Mouse (Mus musculus) B cell, adult (primary cell): ENCODE measurements around the gene Psrc1. TPM values are rescaled to one million over a fixed set of nuclear protein-coding genes. Genes with fewer than 3 reads are reported as not detected.

ENCODE experiments used
- total RNA-seq: library from RNA; stranded (reverse); gene quantifications from 4 replicates; pipeline ENCODE4 v1.2.4, GENCODE M21; 2023; ENCODE audit not compliant: inconsistent age

The Psrc1 gene
- total RNA-seq = 0.74 to 1.4 TPM (median 1.0 TPM) in 4 replicates

DNA sequence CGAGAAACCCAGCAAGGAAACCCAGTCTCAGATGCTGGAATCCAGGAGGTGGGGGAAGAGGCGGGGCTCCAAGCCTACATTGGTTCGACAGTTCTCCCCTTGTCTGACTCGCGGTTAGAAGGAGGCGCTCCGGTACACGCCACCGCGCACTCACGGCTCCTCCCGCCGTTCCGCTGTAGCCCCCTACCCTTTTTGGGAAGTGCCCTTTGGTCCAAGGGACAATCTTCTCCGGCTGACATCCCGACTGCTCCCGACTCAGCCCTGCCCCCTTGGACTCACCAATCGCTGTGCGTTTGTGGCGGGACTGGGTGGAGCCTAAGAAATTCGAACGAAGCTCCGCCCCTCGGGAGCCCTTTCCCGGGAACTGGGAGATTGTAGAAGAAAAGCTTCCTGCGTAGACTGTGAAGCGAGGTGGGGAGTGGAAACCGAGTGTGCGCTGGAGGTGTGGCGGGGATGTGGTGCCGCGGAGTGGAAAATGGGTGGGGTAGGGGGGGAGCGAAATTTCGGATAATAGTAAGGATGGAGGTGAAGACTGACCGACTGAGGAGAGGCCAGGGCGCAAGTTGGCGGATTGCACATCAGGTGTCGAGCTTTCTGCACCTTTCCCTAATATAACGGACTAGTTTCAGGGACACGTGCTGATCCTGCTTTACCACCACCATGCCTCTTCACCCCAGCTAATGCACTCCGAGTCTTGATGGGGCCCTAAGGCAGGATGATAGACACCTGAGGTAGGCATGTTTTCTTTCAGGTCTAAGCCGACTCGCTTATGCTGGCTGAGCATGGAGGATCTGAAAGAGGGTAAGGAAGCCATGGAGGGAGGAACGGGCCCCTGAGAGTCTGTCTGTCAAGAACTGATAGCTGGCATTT is at the start of gene Psrc1:
Psrc1 (plus strand) TSS at position 355 of the 870 bp plus-strand sequence.

DNA sequence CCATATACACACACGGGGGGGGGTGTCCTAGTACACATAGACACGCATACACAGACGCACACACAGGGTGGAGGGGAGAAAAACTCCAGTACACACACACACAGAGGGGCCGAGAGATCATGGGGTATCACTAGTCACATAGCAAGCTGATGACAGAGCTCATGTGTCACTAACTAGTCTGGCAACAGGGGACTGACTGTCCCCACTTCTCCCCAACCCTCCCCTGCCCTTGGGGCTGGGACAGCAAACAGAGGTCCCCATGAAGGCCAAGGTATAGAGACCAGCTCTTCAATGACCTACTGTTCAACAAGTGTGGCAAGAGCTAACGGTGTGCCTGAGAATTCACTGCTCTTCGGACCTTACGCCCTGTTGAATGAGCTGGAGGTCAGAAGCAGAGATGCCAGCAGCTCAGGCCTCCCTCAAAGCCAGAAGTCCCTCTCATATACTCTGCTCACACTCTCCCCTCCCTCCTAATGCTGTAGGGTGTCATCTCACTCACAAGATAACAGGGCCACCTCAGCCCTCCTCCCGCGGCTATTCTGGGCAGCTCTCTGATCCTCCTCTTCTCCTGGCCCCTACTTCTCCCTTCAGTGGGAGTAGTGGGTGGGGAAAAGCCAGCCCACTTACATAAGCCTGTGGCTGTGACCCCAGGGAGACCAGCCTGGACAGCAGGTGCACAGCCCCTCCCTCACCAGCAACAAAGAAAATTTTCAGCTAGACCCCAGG is 19.2 kb upstream of the Psrc1 start, which contains the start of gene Mybphl:
Mybphl (plus strand) TSS at position 642 of the 726 bp plus-strand sequence.

DNA sequence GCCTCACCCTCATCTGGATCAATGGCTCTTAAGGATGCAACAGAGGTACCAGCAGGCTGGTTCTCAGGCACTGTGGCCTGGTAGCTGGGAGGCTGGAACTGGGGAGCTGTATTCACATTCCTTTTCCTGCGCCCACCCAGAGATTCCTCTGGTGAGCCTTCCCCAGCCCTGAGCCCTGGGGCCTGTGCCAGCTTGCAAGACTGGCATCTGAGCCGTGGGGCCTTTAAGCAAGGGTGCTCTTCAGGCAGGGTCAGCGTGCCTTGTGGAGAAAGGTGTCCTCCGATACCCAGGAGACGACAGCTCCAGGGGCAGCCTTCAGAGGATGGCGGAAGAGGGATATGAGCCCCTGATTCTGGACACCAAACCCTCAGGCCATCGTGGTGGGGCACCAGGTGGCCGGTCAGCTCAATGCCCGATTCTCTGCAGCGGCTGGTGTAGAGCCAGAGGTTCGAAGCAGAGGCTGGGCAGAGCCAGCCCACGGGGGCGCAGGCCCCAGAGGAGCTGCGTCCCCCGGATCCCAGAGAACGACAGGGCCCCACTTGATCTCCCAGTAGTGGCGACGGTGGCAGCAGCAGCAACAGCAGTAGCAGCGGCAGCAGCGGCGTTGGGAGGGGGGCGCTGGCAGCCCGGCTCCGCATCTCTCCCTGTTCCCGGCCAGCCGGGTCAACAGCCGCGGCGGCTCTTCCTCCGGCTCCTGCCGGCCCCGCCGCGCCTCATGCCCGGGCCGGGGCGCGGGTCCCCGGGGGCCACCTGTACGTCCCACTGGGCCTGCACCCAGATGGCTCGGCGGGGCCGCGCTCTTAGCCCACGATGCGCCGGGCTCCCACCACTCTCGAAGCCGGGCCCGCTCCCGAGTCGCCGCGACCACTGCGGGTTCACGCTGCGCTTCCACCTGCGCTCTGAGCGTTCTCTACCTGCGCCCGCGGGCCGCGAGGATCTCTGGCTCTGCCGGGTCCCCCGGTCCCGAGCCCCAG is 31.5 kb downstream of the Psrc1 start, which contains the start of gene Celsr2:
Celsr2 (minus strand) TSS at position 696 of the 974 bp plus-strand sequence.

Other genes starting within 250 kb of the Psrc1 start
- 67.0 to 68.8 TPM (median 67.8 TPM) in 4 replicates for gene Gnai3, start 237.7 kb upstream of the Psrc1 start, total RNA-seq
- not detected in 4 replicates for gene Gpr61, start 229.0 kb upstream of the Psrc1 start, total RNA-seq
- 1.4 to 4.6 TPM (median 3.2 TPM) in 4 replicates for gene Amigo1, start 197.5 kb upstream of the Psrc1 start, total RNA-seq
- gene Cyb561d1, start 182.6 kb upstream of the Psrc1 start, total RNA-seq = 26.9 to 31.7 TPM (median 31.1 TPM) in 4 replicates
- 28.1 to 38.7 TPM (median 30.5 TPM) in 4 replicates for gene Atxn7l2, start 172.9 kb upstream of the Psrc1 start, total RNA-seq
- gene Sypl2, start 157.2 kb upstream of the Psrc1 start, total RNA-seq = not detected in 4 replicates
- gene Psma5, start 126.9 kb upstream of the Psrc1 start, total RNA-seq = 37.3 to 49.8 TPM (median 39.4 TPM) in 4 replicates
- gene Sort1, start 99.8 kb upstream of the Psrc1 start, total RNA-seq = 0.63 to 0.93 TPM (median 0.69 TPM) in 4 replicates
- gene Mybphl, start 18.9 kb upstream of the Psrc1 start, total RNA-seq = not detected in 4 replicates
- gene Celsr2, start 31.7 kb downstream of the Psrc1 start, total RNA-seq = 3.3 to 6.2 TPM (median 4.9 TPM) in 4 replicates
- gene Sars, start 61.4 kb downstream of the Psrc1 start, total RNA-seq = 118 to 128 TPM (median 127 TPM) in 4 replicates
- not detected in 4 replicates for gene 1700013F07Rik, start 150.3 kb downstream of the Psrc1 start, total RNA-seq
- 0.16 TPM in 1 of 4 replicates, not detected in the others for gene 5330417C22Rik, start 152.7 kb downstream of the Psrc1 start, total RNA-seq
- 41.7 to 42.7 TPM (median 42.1 TPM) in 4 replicates for gene Tmem167b, start 178.6 kb downstream of the Psrc1 start, total RNA-seq
- gene Taf13, start 187.9 kb downstream of the Psrc1 start, total RNA-seq = 30.3 to 40.4 TPM (median 31.9 TPM) in 4 replicates
- gene Wdr47, start 207.4 kb downstream of the Psrc1 start, total RNA-seq = 16.9 to 29.3 TPM (median 24.5 TPM) in 4 replicates